ENCODE assay signal across 8 mouse cellular contexts in genomic region chr15:103061131-103061825, GRCm38 (mm10). TPM values are rescaled to one million over a fixed set of nuclear protein-coding genes. Genes with fewer than 3 reads are reported as not detected.
DNase-seq lines count a peak whose midpoint lies in the region; ATAC-seq and TF ChIP-seq lines count a peak whose summit lies in the region.

No protein-coding gene starts in this region.

- ATAC-seq in lung, postnatal 0 days = no peak
- peak; percentile 57 for ATAC-seq in kidney, embryonic 16.5 days (ENCODE audit: low FRiP score, low TSS enrichment)
- ATAC-seq in CD4-positive, CD25-positive, alpha-beta regulatory T cell, adult 4 months = no peak

- H3K4me3 ChIP-seq in lung, postnatal 0 days (ENCODE audit: low read depth, low read length) = peak overlapping the region; percentile 0; the same call in 1 of the 2 replicates
- H3K4me3 ChIP-seq in embryonic facial prominence, embryonic 10.5 days = peak overlapping the region; percentile 23; the same call in 1 of the 2 replicates
- H3K4me3 ChIP-seq in kidney, embryonic 16.5 days (ENCODE audit: low read length) = peak overlapping the region; percentile 45

- WGBS in lung, postnatal 0 days = 2% methylated on average over 30 of the region's 30 CpGs
- WGBS in embryonic facial prominence, embryonic 10.5 days = under 1% methylated on average over 30 of the region's 30 CpGs
- WGBS in kidney, embryonic 16.5 days = 2% methylated on average over 30 of the region's 30 CpGs

- H3K27me3 ChIP-seq in lung, postnatal 0 days (replicated peaks; ENCODE audit: insufficient read depth, low read length) = peaks cover 43% of the 10 kb centered on the region
- H3K27me3 ChIP-seq in embryonic facial prominence, embryonic 10.5 days (replicated peaks; ENCODE audit: low read depth, poor library complexity, severe bottlenecking) = peaks cover 100% of the 10 kb centered on the region
- H3K27me3 ChIP-seq in kidney, embryonic 16.5 days (ENCODE audit: insufficient read depth, low read length) = no peaks in the 10 kb centered on the region

- no peak for TF ChIP-seq EP300 in lung, postnatal 0 days (IDR thresholded peaks at IDR 0.05)

- H3K9me3 ChIP-seq in lung, postnatal 0 days (ENCODE audit: low read length) = no peaks in the 10 kb centered on the region
- no peaks in the 10 kb centered on the region for H3K9me3 ChIP-seq in embryonic facial prominence, embryonic 10.5 days
- H3K9me3 ChIP-seq in kidney, embryonic 16.5 days (ENCODE audit: low read length) = no peaks in the 10 kb centered on the region

- TF ChIP-seq CTCF in lung, postnatal 0 days (IDR thresholded peaks at IDR 0.05) = no peak

- peak overlapping the region; percentile 8 for H3K4me2 ChIP-seq in lung, postnatal 0 days (replicated peaks; ENCODE audit: low read depth, low read length)
- peak overlapping the region; percentile 71 for H3K4me2 ChIP-seq in kidney, embryonic 16.5 days (replicated peaks; ENCODE audit: low read depth, low read length)

- H3K4me1 ChIP-seq in lung, postnatal 0 days (ENCODE audit: insufficient read depth, low read depth, low read length) = no peaks in the 10 kb centered on the region
- H3K4me1 ChIP-seq in embryonic facial prominence, embryonic 10.5 days = peaks cover 3% of the 10 kb centered on the region; the same call in 1 of the 2 replicates
- H3K4me1 ChIP-seq in kidney, embryonic 16.5 days (ENCODE audit: insufficient read depth, low read length) = peaks cover 85% of the 10 kb centered on the region

- no peak overlapping the region for H3K27ac ChIP-seq in lung, postnatal 0 days (ENCODE audit: low read length)
- H3K27ac ChIP-seq in embryonic facial prominence, embryonic 10.5 days (replicated peaks) = no peak overlapping the region
- peak overlapping the region; percentile 99 for H3K27ac ChIP-seq in kidney, embryonic 16.5 days (ENCODE audit: low read length)

- no peak for DNase-seq in lung, postnatal 0 days (ENCODE audit: low spot score)
- DNase-seq in lung, postnatal 10 days = no peak
- peak; percentile 39 for DNase-seq in embryonic facial prominence, embryonic 10.5 days (ENCODE audit: low spot score)
- peak; percentile 71 for DNase-seq in ovary, postnatal 36 days (ENCODE audit: low spot score)
- DNase-seq in left cerebral cortex, adult 11 months (ENCODE audit: low spot score) = no peak
- no peak for DNase-seq in frontal cortex, postnatal 25 days (ENCODE audit: low spot score in 2 of 2)

- no peaks in the 10 kb centered on the region for H3K36me3 ChIP-seq in lung, postnatal 0 days (ENCODE audit: insufficient read depth, low read length)
- H3K36me3 ChIP-seq in embryonic facial prominence, embryonic 10.5 days (replicated peaks) = no peaks in the 10 kb centered on the region
- no peaks in the 10 kb centered on the region for H3K36me3 ChIP-seq in kidney, embryonic 16.5 days (ENCODE audit: insufficient read depth, low read length)

- H3K9ac ChIP-seq in lung, postnatal 0 days (replicated peaks; ENCODE audit: low read depth) = no peak overlapping the region
- H3K9ac ChIP-seq in kidney, embryonic 16.5 days (replicated peaks; ENCODE audit: low read length) = peak overlapping the region; percentile 50

RNA-seq across cellular contexts. Expression of gene Hoxc4, which starts 42.5 kb away (rescaled TPM):
- polyA plus RNA-seq in lung, postnatal 0 days (2015; fragmentation: Nextera tagmentation; extraction: Ambion mirVana) = 0.21 and 0.23 TPM in 2 replicates
- polyA plus RNA-seq in embryonic facial prominence, embryonic 10.5 days (2016; fragmentation: Nextera tagmentation; extraction: Ambion mirVana) = 0.11 and 0.16 TPM in 2 replicates
- polyA plus RNA-seq in kidney, embryonic 16.5 days (2015; fragmentation: Nextera tagmentation; extraction: Ambion mirVana) = 6.9 and 8.6 TPM in 2 replicates
- not detected for polyA plus RNA-seq in CD4-positive, CD25-positive, alpha-beta regulatory T cell, adult 4 months (2017; shearing (Covaris generic))

Comparison
In these comparisons a context has a peak if more than half of its experiments do, and no peak if none do; other contexts are left out.
1. DNase-seq: peak in embryonic facial prominence, embryonic 10.5 days (single experiment) and ovary, postnatal 36 days (single experiment); none in lung, postnatal 0 days (single experiment), lung, postnatal 10 days (single experiment), left cerebral cortex, adult 11 months (single experiment) and frontal cortex, postnatal 25 days (0 of 2).
2. Peak in every context shown above with its lines, with median percentiles within 50 percentile points of each other: H3K4me3 ChIP-seq.